Mouse (Mus musculus) granulocyte monocyte progenitor cell, adult 5-6 weeks (primary cell): ENCODE measurements around the gene Ly75. TPM values are rescaled to one million over a fixed set of nuclear protein-coding genes. Genes with fewer than 3 reads are reported as not detected.

ENCODE experiments used
- ATAC-seq: replicated peaks from 2 replicates; pipeline ENCODE4 v1.8.0; 2016; ENCODE audit warnings: mild to moderate bottlenecking, moderate TSS enrichment, inconsistent platforms; ENCODE audit not compliant: poor library complexity, severe bottlenecking
- total RNA-seq, 2 experiments: library from RNA; stranded (forward) in 1 of 2; stranded (reverse) in 1 of 2; fragments of 200-712, 200-1000 nt in 1 of 2; fragments of >200 nt in 1 of 2; fragmentation: Nextera tagmentation in 1 of 2; gene quantifications; 2 replicates each; pipeline ENCODE4 v1.2.3; 2014 to 2017

Gene Ly75
- total RNA-seq (2014; fragmentation: Nextera tagmentation) = 1.1 and 1.8 TPM in 2 replicates
- 3.0 and 4.8 TPM in 2 replicates for total RNA-seq (2017)

DNA sequence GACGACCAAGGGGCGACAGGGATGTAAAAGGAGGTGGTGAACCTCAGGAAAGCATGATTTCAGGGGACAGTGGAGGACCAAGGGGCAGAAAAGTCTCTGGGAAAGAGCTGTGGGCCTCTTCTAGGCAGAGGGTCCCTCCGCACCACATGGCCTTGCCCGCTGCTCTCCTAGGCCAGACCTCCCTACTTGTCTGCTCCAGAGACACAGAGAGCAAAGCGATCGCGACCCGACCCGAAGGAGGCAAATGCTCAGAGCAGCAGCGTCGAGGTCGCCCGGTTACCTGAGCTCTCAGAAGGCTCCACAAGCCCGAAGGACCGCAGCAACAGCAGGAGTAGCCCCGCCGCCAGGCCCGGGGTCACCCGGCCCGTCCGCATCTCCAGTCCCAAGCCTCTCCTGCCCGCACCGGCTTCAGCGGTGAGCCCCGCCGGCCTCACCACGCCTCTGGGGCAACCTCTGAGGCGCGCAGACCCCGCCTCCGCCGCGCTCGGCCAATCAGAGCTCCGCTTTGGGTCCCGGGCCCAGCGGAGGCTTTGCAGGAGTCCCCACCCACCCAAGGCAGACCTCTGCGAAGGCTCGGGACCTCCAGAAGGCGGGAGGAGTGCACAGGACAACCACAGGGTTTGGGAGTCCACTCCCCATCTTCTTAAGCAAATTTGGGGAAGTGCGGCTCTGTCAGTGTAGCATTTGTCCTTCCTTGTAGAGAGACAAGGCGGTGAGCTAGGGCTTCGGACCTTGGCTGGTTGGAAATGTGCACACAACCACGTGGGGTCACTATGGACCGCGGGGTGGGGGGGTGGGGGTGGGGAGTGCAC is at the start of gene Ly75:
Ly75 (minus strand) TSS at position 446 of the 812 bp plus-strand sequence.
- peak; percentile 97 for ATAC-seq

DNA sequence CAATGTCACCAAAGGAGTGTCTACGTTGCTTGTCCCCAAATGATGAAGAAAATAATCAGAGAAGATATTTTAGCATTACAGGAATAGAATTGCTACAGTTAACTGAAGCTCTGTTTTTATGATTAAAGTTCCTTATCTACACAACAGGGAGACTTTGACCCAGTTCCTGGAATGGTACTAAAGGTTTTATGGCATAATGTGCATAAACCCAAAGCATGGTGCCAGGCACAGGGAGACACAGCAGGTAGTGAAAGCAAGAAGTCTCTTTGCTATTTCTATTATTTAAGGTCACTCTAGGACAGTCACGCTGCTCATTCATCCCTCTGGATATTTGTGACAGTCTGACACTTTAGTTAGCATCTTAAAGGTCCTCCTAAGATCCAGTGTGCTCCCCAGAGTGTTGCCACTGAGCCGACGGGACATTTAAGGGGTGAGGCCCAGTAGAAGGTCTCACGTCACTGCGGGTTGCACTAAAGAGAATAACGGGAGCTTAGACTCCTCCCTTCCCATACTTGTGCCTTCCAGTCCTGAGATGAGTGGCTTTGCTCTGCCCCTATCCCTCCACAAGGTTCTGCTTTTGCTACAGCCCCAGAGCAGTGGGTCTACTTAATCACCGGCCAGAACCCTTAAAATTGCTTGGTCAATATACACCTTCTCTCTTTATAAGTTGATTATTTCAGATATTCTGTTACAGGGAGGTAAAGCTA is 47.4 kb upstream of the Ly75 start:
- ATAC-seq = no peak

DNA sequence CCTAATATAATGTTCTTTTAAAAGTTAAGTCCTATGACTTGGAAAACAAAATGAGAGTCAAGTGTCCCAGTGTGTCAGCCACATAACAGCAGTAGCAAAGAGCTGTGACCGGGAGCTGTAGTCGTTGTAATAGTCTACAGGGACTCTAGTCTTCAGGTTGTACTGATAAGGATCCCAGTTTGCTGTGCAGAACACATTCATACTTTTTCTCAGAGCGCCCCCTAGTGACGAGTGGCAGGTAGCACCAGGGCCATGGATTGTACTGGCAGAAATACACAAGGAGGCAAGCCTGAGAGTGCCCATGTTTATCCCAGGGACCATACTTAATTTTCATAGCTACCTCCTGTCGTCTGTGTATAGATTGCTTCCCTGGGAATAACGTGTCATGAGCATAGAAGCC is 35.0 kb upstream of the Ly75 start:
- peak; percentile 94 for ATAC-seq

DNA sequence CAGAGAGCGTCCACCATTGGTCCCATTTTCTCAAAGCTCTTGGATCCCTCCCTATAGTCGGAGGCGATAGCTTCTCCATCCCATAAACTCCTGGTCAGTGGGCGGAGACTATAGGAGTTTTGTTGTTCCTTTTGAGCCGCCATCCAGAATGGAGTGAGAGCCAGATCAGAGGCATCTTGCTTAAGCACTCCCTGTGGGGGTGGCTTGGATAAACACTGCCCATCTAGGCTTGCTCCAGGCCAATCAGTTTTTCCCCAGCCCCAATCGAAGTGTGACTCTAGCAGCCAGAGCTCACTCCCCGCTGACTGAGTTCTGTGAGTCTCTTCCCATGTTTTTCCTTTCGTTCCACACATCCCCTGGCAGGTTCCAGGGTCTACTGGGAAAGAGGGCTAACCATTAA is 31.2 kb upstream of the Ly75 start:
- ATAC-seq = no peak

DNA sequence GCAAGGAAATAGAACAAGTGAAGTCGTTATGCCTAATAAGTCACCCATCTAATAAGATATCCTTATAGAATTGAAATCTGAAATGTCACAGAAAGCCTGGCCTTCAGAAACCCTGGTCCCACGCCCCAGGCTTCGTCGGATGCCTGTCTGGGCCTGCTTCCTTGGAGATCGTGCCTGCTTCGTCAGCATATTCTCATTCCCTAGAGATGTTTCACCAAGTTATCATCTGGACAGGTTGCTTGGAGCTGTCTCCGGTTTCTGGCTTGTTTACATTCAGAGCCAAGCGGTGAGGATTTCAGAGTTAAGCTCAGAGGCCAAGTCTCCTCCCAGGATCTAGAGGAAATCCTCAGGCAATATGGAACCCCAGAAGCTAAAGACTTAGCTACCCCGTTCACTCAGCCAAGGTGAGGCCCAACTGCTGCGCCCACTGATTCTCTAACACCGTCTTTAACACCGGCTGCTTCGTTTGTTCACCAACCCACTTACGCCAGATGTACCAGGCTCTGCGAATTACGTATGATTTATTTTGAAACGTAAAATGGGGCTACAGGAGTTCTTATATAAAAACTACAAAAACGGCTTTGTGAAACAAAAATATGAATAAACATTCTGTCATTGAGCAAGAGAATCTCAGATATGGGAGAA is 30.0 kb upstream of the Ly75 start:
- ATAC-seq = no peak

DNA sequence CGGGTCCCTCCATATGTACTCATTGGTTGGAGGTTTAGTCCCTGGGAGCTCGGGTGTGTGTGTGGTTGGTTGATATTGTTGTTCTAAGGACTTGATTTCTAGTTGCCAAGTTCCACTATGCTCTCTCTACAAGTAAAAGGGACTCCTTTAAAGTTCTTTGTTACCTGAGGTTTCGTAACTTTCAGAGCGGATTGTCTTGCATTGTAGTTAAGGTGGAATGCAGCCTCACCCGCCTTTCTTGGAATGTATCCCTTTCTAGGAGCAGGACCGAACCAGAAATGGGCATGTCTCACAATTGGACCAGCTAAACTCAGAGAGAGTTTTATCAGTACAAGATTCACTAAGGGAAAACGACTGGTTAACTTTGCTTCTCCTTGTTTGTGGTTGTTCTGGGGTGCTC is 28.1 kb upstream of the Ly75 start:
- no peak for ATAC-seq

DNA sequence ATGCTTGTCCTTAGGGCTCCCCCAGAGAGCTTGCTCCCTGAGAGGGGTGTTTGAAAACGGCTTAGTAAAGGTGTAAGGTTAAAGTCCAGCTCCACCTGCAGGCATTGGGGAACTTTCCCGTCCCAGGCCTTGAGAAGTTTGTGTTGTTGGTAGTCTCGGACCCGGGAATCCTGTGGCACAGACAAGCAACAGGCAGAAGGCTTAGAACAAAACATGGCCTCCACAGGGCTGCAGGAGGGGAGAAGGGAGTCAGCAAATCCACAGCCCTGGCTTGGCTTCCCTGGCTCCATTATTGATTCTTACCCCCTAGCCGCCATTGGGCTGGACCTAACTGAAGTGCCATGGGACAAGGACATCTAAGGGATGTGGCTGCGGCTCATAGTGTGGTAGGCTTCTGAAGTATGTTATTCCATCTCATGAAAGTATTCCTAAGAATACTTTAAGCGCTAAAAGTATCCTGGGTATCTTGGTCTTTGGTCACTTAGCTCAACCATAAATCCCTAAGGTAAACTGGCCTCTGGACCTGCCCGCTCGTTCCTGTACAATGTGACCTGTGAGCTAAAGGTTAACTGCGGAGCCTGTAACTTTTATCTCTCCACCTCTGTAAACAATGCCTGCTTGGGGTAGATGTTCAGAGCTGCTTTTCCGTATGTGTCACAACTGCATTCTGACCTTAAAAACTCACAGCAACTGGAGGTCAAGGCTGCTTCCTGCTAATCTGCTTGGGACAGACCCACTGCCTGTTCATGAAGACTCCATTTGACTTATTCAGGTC is 27.1 kb upstream of the Ly75 start:
- no peak for ATAC-seq

DNA sequence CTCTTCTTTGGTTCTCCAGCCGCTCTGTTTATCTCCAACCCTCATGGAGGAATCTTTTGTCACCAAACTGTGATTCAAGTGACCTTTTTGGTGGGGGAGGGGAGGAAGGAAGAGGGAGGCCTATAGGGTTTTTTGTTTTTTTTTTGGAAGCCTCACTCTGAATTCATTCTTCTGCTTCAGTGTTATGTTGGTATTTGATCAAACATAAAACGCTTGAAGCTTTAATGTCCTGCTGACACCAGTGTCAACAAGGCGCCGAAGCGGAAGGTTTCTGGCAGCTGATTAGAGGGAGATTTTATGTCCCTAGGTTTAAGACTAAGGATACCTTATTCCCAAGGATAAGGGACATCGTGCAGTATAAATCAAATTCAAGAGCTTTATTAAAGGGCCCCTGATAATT is 26.1 kb upstream of the Ly75 start:
- no peak for ATAC-seq

DNA sequence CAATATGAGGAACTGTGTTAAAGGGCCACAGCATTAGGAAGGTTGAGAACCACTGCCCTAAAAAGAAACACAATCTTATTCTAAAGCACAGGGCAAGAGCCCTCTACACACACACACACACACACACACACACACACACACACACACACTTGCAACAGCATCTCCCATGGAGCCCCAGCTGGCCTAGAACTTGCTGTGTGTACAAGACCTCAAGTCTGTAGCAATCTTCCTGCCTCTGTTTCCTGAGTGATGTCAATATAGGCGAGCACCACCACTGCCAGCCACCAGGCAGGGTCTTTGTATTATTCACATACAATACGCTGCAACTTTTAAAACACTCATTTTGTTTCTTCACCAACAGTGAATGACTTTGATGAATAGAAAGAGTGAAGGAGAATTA is 24.3 kb upstream of the Ly75 start:
- peak; percentile 88 for ATAC-seq

DNA sequence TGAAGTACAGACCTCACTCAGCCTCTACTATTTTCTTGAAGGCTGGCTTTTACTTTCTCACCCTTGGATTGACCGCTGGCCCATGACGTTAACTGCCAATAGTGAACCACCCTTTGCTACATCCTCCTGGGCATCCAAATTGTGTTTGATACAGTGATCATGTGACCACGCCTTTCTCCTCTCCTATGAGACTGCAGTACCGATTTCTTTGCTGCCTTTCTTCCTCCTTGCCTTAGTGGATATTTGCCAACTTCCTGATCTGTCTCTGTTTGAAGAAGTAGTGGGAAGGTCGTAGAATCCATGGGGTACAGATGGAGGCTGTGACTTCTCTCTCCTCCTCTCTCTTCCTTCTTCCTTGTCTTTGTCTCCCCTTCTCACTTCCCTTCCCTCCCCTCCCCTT is 22.3 kb upstream of the Ly75 start:
- ATAC-seq = peak; percentile 54

DNA sequence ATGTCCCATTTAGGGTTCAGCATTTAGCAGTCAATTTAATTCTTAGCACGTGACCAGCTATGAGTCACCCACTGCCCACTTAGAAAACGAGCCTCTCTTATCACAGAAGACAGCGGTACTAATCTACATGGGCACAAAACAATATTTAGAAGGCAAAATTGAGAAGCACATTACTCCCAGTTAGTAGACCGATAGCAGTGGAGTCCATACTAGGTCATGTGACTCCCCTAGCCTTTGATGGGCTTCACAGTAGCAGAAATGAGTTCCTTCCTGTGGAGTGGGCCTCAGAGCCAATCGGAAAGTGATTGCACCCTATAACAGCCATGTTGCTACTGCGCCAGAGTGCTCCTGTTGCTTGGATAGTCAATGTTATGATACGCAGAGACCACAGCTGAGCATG is 21.7 kb upstream of the Ly75 start:
- no peak for ATAC-seq

DNA sequence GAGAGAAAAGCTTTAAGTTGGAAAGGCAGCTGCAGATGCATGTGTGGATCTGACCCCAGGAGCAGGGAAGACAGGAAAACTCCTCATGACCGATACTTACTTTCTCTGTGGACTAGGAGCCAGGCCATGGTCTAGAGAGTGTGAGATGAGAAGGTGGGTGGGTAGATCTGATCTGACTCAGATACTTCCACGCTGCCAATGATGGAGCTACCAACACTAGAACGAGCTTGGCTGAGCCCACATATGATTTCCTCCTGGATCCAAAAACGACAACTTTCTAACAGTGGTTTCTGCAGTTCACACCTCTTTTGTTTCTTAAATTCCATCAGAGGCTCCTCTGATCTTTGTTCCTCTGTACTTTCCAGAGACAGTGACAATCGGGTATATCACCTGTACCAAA is 18.6 kb upstream of the Ly75 start:
- no peak for ATAC-seq

DNA sequence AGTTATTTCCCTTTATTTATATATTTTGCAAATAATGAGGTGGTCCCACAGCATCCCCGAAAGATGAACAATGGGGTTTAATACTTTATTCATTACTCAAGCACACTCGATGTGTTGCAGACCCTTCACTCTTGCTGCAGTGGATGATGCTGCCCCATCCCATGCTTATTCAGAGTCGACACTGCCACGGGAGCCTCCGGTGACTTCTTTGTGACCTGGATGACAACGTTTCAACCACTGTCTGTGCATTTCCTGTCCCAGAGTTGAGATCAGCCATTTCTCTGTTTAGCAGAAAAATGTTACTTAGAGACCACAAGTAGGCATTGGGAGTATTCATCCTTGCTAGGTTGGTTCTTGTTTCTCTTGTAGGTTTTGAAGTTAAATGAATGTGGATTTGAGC is 10.7 kb upstream of the Ly75 start:
- ATAC-seq = no peak

DNA sequence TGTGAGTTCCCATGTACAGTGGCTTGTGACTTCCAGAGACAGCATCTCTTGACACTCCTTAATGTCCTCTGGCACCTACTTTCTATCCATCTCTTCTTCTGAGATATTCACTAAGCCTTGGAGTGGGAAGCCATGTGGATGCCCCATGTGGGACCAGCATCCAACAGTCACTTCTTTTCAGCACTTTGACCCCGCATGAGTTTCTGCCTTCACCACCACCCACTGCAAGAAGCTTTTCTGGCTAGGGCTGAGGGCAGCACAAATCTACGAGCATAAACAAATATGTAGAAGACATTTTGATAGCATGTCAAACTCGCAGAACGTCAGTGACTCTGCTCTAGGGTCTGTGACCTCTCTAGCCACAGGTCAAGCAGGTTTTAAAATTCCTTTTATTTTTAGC is 9.2 kb upstream of the Ly75 start:
- no peak for ATAC-seq

DNA sequence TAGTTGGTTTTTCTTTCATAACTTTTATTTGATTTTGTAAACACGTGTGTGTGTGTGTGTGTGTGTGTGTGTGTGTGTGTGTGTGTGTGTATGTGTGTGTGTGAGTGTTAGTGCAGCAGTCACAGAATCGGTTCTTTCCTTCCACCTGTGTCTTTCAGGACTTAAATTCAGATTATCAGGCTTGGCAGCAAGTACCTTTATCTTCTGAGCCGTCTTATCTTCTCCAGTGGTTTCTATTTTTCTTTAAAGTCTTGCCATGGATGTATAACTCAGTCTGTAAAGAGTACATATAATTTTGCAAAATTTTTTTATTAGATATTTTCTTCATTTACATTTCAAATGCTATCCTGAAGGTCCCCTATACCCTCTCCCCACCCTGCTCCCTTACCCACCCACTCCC is 4.3 kb upstream of the Ly75 start:
- ATAC-seq = no peak

DNA sequence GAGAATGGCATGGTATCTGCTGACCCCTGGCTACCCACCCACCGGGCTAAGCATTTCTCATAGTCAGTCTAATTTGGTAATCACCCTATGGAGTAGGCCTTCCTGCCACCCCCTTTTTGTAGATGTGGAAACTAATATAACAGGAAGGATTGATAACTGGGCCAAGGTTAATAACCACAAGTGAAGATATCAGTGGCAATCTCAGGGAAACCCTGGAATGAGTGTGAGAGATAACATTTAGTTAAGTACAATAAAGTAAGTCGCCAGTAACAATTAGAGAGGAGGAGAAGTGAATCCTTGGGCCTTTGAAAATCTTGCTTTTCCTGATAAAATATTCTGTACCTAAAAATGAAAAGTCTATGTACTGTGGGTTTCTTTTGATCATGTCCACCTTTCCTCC is 3.7 kb upstream of the Ly75 start:
- no peak for ATAC-seq

DNA sequence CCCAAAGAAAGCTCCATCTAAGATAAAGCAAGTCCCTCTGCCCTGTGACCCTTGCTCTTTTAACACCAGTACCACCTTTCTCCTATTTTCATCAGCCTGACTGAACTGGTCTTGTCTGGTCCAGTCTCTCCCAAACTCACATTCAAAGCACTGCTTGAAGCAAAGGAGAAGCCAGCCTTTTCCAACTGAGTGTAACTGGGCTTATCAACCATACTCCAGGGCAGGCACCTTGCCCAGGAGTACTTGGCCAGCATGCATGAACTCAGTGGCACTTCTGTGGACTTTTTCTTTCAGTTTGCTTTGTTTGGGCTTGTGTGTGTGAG is 1.6 kb upstream of the Ly75 start:
- no peak for ATAC-seq

DNA sequence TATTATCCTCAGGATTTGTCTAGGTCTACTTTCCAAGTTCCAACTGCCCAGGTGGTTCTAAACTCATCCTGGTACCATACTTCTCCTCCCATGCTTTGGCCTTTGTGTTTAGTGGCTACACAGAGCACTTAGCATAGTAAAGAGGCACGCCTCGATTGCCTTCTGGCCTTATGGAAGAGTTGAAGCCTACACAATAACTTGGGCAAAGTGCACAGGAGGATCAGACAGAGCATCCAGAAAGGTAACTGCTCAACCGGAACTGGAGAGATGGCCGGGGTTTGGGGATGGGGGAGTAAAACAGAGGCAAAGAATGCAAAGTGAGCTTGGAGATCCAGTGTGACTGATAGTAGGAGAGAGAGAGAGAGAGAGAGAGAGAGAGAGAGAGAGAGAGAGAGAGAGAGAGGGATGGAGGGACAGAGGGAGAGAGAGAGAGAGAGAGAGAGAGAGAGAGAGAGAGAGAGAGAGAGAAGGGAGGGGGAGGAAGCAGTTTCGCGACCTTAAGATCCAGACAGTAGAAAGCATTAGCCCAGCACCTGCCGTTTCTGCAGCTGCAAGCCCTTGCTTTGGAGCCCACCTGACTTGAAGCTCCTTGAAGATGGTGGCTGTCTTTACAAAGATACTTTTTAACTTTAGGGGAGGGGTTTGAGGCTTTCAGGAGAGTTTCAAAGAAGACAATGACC is 1.1 kb upstream of the Ly75 start:
- ATAC-seq = no peak

DNA sequence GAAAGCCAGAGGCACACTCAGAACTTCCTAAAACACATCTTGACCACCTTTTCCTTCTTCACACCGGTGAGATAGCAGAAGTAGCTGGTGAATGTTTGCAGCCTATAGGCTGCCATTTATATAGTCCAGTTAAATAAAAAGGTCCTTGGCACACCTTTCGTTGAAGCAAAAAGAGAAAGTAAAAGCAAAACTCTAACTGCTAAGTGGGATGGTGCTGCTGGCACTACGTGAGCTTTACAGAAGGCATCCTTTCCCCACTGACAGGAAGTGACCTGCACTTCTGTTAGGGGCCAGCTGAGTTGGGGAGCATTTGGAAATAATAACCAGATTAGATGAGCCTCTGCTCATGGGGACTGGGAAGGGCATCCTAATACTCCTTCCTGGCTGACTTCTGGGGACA is 757 bp downstream of the Ly75 start:
- ATAC-seq = peak; percentile 46

DNA sequence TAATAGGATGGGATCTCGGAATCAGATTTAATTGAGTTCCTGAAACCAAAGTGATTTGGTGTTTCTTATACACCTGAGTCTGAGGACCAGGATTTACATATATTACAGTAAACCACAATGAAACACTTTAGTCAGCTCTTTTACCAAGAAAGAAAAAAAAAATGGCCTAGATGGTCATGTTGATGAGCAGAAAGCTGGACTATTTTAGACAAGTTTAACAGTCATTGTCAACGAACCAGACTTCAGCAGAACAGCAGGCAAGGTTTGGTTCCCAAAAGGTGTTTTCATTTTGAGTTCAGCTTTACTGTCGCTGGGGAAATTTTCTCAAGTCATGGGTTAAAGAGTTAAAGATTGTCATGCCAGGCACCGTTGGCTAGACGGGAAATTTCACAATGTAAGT is 5.8 kb downstream of the Ly75 start:
- ATAC-seq = no peak
